Mouse (Mus musculus): ENCODE results near the gene H2al2a. TPM values are rescaled to one million over a fixed set of nuclear protein-coding genes. Genes with fewer than 3 reads are reported as not detected.

The H2al2a gene
- not detected in 2 replicates for polyA plus RNA-seq (2015; fragmentation: Nextera tagmentation; extraction: Ambion mirVana)

GRCm38 (mm10) chr2:17996858-17997257, at the start of gene H2al2a:
Gene H2al2a (minus strand): TSS chr2:17996958.
- Histone ChIP-seq H3K9ac (no peak within 1 kb of the TSS), H3K27me3 (no peaks in the 10 kb centered on the region), H3K36me3 (replicated peaks) (no peaks in the 10 kb centered on the region), H3K27ac (replicated peaks) (no peak within 1 kb of the TSS), H3K4me1 (replicated peaks) (no peaks in the 10 kb centered on the region), H3K9me3 (replicated peaks) (no peaks in the 10 kb centered on the region), H3K4me2 (no peak within 1 kb of the TSS), H3K4me3 (replicated peaks) (no peak within 1 kb of the TSS)
- no peak for ATAC-seq (ENCODE audit: insufficient read depth)

- H3K36me3 ChIP-seq (replicated peaks) = no peaks in the 10 kb centered on the region
- H3K9ac ChIP-seq = peak overlapping the region; percentile 52
- 12% methylated on average over 4 of the region's 4 CpGs for WGBS (ENCODE audit: insufficient replicate concordance)
- H3K4me1 ChIP-seq (replicated peaks) = peaks cover 32% of the 10 kb centered on the region
- H3K27ac ChIP-seq (replicated peaks) = no peak overlapping the region
- H3K27me3 ChIP-seq = peaks cover 97% of the 10 kb centered on the region
- no peak for ATAC-seq (ENCODE audit: insufficient read depth)
- no peaks in the 10 kb centered on the region for H3K9me3 ChIP-seq (replicated peaks)
- peak overlapping the region; percentile 85 for H3K4me2 ChIP-seq
- H3K4me3 ChIP-seq (replicated peaks) = peak overlapping the region; percentile 64
Measured at GRCm38 (mm10) chr2:18046186-18046585, 49.4 kb upstream of the H2al2a start.

- Histone ChIP-seq H3K4me3 (replicated peaks) (peak overlapping the region; percentile 64; the same call in 1 of the 2 replicates), H3K4me2 (peak overlapping the region; percentile 85), H3K9me3 (replicated peaks) (no peaks in the 10 kb centered on the region), H3K36me3 (replicated peaks) (no peaks in the 10 kb centered on the region), H3K27me3 (peaks cover 97% of the 10 kb centered on the region), H3K9ac (no peak overlapping the region), H3K27ac (replicated peaks) (no peak overlapping the region), H3K4me1 (replicated peaks) (peaks cover 36% of the 10 kb centered on the region)
- ATAC-seq (ENCODE audit: insufficient read depth) = no peak
- 51% methylated on average over 6 of the region's 6 CpGs for WGBS (ENCODE audit: insufficient replicate concordance)
Measured at GRCm38 (mm10) chr2:18045781-18046181, 49.0 kb upstream of the H2al2a start.

GRCm38 (mm10) chr2:18045143-18045780, 48.5 kb upstream of the H2al2a start:
- Histone ChIP-seq H3K9me3 (replicated peaks) (no peaks in the 10 kb centered on the region), H3K4me1 (replicated peaks) (peaks cover 40% of the 10 kb centered on the region), H3K36me3 (replicated peaks) (no peaks in the 10 kb centered on the region), H3K4me3 (replicated peaks) (no peak overlapping the region), H3K27me3 (peaks cover 97% of the 10 kb centered on the region), H3K9ac (no peak overlapping the region), H3K4me2 (peak overlapping the region; percentile 85), H3K27ac (replicated peaks) (no peak overlapping the region)
- no peak for ATAC-seq (ENCODE audit: insufficient read depth)
- WGBS (ENCODE audit: insufficient replicate concordance) = 39% methylated on average over 7 of the region's 7 CpGs

GRCm38 (mm10) chr2:18041199-18041885, 44.6 kb upstream of the H2al2a start:
- no peaks in the 10 kb centered on the region for H3K9me3 ChIP-seq (replicated peaks)
- ATAC-seq (ENCODE audit: insufficient read depth) = peak; percentile 47
- H3K36me3 ChIP-seq (replicated peaks) = no peaks in the 10 kb centered on the region
- peaks cover 14% of the 10 kb centered on the region for H3K4me1 ChIP-seq (replicated peaks)
- no peak overlapping the region for H3K9ac ChIP-seq
- H3K4me3 ChIP-seq (replicated peaks) = no peak overlapping the region
- WGBS (ENCODE audit: insufficient replicate concordance) = 49% methylated on average over 14 of the region's 14 CpGs
- peak overlapping the region; percentile 27 for H3K4me2 ChIP-seq
- peaks cover 95% of the 10 kb centered on the region for H3K27me3 ChIP-seq
- H3K27ac ChIP-seq (replicated peaks) = peak overlapping the region; percentile 64

GRCm38 (mm10) chr2:18040347-18041160, 43.8 kb upstream of the H2al2a start:
- Histone ChIP-seq H3K36me3 (replicated peaks) (no peaks in the 10 kb centered on the region), H3K27ac (replicated peaks) (peak overlapping the region; percentile 64), H3K4me3 (replicated peaks) (no peak overlapping the region), H3K9me3 (replicated peaks) (no peaks in the 10 kb centered on the region), H3K4me1 (replicated peaks) (peaks cover 13% of the 10 kb centered on the region), H3K9ac (no peak overlapping the region), H3K27me3 (peaks cover 90% of the 10 kb centered on the region), H3K4me2 (peak overlapping the region; percentile 27)
- 63% methylated on average over 27 of the region's 27 CpGs for WGBS (ENCODE audit: insufficient replicate concordance)
- ATAC-seq (ENCODE audit: insufficient read depth) = peak; percentile 52; the same call in 1 of the 2 replicates

- H3K9ac ChIP-seq = no peak overlapping the region
- peak; percentile 42; the same call in 1 of the 2 replicates for ATAC-seq (ENCODE audit: insufficient read depth)
- no peaks in the 10 kb centered on the region for H3K9me3 ChIP-seq (replicated peaks)
- H3K36me3 ChIP-seq (replicated peaks) = no peaks in the 10 kb centered on the region
- no peak overlapping the region for H3K4me3 ChIP-seq (replicated peaks)
- H3K27ac ChIP-seq (replicated peaks) = no peak overlapping the region; the same call in 1 of the 2 replicates
- peaks cover 13% of the 10 kb centered on the region for H3K4me1 ChIP-seq (replicated peaks)
- WGBS (ENCODE audit: insufficient replicate concordance) = 38% methylated on average over 46 of the region's 46 CpGs
- H3K4me2 ChIP-seq = peak overlapping the region; percentile 46
- H3K27me3 ChIP-seq = peaks cover 88% of the 10 kb centered on the region
Measured at GRCm38 (mm10) chr2:18039566-18040290, 43.0 kb upstream of the H2al2a start.

GRCm38 (mm10) chr2:18038895-18039371, 42.2 kb upstream of the H2al2a start:
- H3K27ac ChIP-seq (replicated peaks) = no peak overlapping the region
- peaks cover 88% of the 10 kb centered on the region for H3K27me3 ChIP-seq
- H3K9ac ChIP-seq = no peak overlapping the region
- H3K9me3 ChIP-seq (replicated peaks) = no peaks in the 10 kb centered on the region
- H3K4me2 ChIP-seq = no peak overlapping the region
- H3K4me3 ChIP-seq (replicated peaks) = no peak overlapping the region
- no peak for ATAC-seq (ENCODE audit: insufficient read depth)
- WGBS (ENCODE audit: insufficient replicate concordance) = 66% methylated on average over 10 of the region's 10 CpGs
- peaks cover 13% of the 10 kb centered on the region for H3K4me1 ChIP-seq (replicated peaks)
- H3K36me3 ChIP-seq (replicated peaks) = no peaks in the 10 kb centered on the region

GRCm38 (mm10) chr2:18038141-18038752, 41.5 kb upstream of the H2al2a start:
- Histone ChIP-seq H3K4me2 (no peak overlapping the region), H3K4me3 (replicated peaks) (no peak overlapping the region), H3K27me3 (peaks cover 90% of the 10 kb centered on the region), H3K27ac (replicated peaks) (no peak overlapping the region), H3K36me3 (replicated peaks) (no peaks in the 10 kb centered on the region), H3K4me1 (replicated peaks) (peaks cover 13% of the 10 kb centered on the region), H3K9ac (no peak overlapping the region), H3K9me3 (replicated peaks) (no peaks in the 10 kb centered on the region)
- WGBS (ENCODE audit: insufficient replicate concordance) = 53% methylated on average over 3 of the region's 3 CpGs
- ATAC-seq (ENCODE audit: insufficient read depth) = no peak

- no peak for ATAC-seq (ENCODE audit: insufficient read depth)
- H3K27ac ChIP-seq (replicated peaks) = no peak within 1 kb of the TSS
- no peak within 1 kb of the TSS for H3K9ac ChIP-seq
- H3K4me1 ChIP-seq (replicated peaks) = peaks cover 13% of the 10 kb centered on the region
- H3K9me3 ChIP-seq (replicated peaks) = no peaks in the 10 kb centered on the region
- H3K27me3 ChIP-seq = peaks cover 90% of the 10 kb centered on the region
- H3K4me3 ChIP-seq (replicated peaks) = no peak within 1 kb of the TSS
- no peaks in the 10 kb centered on the region for H3K36me3 ChIP-seq (replicated peaks)
- H3K4me2 ChIP-seq = no peak within 1 kb of the TSS
- WGBS (ENCODE audit: insufficient replicate concordance) = 22% methylated on average over 2 of the region's 2 CpGs
Measured at GRCm38 (mm10) chr2:18037491-18037890, 40.7 kb upstream of the H2al2a start, which contains the start of gene A930004D18Rik. Gene A930004D18Rik (minus strand): TSS chr2:18037737.

Data from liver, embryonic 15.5 days (tissue).